Mouse (Mus musculus) spleen, postnatal 36 days (tissue): ENCODE results near the gene Fbxo39.

Source experiments
- DNase-seq, 2 experiments: peaks; one replicate each; pipeline ENCODE4 v3.0.0; 2022; ENCODE audit warnings: low spot score in 2 of 2, mixed read lengths in 1 of 2

The Fbxo39 gene

DNA sequence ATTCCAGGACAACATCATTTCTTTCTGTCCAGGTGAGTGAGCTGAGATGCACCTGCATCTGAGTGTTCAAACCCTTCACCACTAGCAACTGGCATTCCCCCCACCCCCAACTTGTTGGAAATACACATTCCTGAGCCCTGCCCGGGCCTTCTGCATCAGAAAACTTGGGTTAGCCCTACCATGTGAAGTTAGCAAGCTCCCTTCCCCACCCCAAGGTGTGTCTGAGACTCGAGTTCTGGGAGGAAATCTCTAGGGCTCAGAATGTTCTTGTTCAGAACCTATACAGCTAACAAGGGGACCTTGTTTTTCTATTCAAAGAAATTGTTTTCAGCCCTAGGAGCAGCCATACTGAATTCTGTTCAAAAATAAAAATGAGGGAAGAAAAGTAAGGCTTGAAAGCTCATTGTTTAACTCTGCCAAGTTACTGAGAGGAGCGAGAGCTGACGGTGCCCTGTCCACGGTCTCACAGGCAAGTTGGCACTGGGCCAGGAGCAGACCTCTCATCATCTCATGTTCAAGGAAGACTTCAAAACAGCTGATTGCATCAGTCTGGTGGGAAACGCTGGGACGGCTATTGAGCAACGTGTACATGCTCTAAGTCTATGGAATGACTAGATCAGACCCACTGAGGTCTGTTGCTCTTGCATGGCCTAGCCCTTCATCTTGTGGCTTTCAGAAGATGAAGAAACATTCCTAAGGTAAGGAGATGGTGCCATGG lies 49.4 kb downstream of the Fbxo39 start:
- DNase-seq, result no peak

GRCm38 (mm10) chr11:72364526-72364925 lies 50.3 kb downstream of the Fbxo39 start:
- DNase-seq, result no peak

GRCm38 (mm10) chr11:72366126-72366525 lies 51.9 kb downstream of the Fbxo39 start:
- no peak for DNase-seq

DNA sequence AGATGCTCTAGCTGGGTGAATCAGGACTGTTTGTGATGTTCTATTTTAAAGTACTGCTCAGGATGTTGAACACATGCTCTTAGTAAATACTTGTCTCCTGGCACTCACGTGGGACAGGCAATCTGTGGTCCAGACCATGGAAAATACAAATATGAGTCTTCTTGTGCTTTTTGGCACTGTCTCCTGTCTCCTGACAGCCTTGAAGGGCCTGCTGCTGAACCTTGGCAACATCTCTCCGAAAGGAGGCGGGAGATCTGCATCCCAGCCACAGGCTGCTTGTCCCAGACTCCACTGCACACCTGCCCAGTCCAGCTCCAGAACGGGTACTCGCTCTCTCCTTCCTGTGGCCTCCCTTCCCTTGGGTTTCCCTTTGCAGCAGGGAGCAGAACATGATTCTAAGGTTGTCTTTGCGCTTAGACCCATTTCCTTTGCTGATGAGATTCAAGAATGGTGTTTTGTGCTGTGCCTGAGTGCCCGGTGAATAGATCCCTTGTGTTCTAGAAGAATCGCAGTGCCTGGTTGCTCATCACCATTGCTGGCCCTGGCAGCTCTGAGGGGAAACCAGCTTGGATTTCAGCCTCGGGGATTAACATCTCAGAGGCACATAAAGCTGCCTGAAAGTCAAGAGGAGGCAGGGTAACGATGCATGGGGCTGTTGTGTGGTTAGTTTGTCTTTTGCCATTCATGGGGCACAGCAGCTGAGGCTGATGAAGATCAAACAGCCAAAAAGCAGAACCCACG lies 53.9 kb downstream of the Fbxo39 start:
- DNase-seq, result no peak
